Mouse (Mus musculus): ENCODE measurements around the gene Gm266. TPM values are rescaled to one million over a fixed set of nuclear protein-coding genes. Genes with fewer than 3 reads are reported as not detected.

Gm266 gene
- total RNA-seq, 4 experiments from 2014 or later, result 0.27 to 0.34 (median 0.31) TPM; not detected in 1

- peak in 1 of 2 experiments; percentile 61 for DNase-seq (ENCODE audit: low spot score in 2 of 2)
These were observed 30.2 kb downstream of the Gm266 start for GRCm38 (mm10) chr12:111455311-111455846.

GRCm38 (mm10) chr12:111454543-111455280 is 30.9 kb downstream of the Gm266 start:
- no peak for DNase-seq (ENCODE audit: low spot score in 2 of 2)

- no peak for DNase-seq (ENCODE audit: low spot score in 2 of 2)
These were observed 31.6 kb downstream of the Gm266 start for GRCm38 (mm10) chr12:111454021-111454420.

- no peak for DNase-seq (ENCODE audit: low spot score in 2 of 2)
These were observed 34.1 kb downstream of the Gm266 start for GRCm38 (mm10) chr12:111451561-111451960.

- peak; percentile 65 to 78 for DNase-seq (ENCODE audit: low spot score in 2 of 2)
These were observed 35.3 kb downstream of the Gm266 start for GRCm38 (mm10) chr12:111450359-111450758.

GRCm38 (mm10) chr12:111448931-111449705 is 36.5 kb downstream of the Gm266 start:
- DNase-seq (ENCODE audit: low spot score in 2 of 2), result no peak

- DNase-seq (ENCODE audit: low spot score in 2 of 2), result peak in 1 of 2 experiments; percentile 62
These were observed 37.5 kb downstream of the Gm266 start for GRCm38 (mm10) chr12:111447898-111448760.

- DNase-seq (ENCODE audit: low spot score in 2 of 2), result no peak
These were observed 38.3 kb downstream of the Gm266 start for GRCm38 (mm10) chr12:111447350-111447749.

GRCm38 (mm10) chr12:111446745-111447144 is 38.9 kb downstream of the Gm266 start:
- DNase-seq (ENCODE audit: low spot score in 2 of 2), result no peak

- no peak for DNase-seq (ENCODE audit: low spot score in 2 of 2)
These were observed 39.6 kb downstream of the Gm266 start for GRCm38 (mm10) chr12:111445890-111446613.

GRCm38 (mm10) chr12:111445161-111445889 is 40.3 kb downstream of the Gm266 start:
- DNase-seq (ENCODE audit: low spot score in 2 of 2), result no peak

GRCm38 (mm10) chr12:111443921-111444831 is 41.4 kb downstream of the Gm266 start:
- no peak for DNase-seq (ENCODE audit: low spot score in 2 of 2)

- DNase-seq (ENCODE audit: low spot score in 2 of 2), result no peak
These were observed 42.4 kb downstream of the Gm266 start for GRCm38 (mm10) chr12:111443011-111443870.

- peak; percentile 78 to 84 for DNase-seq (ENCODE audit: low spot score in 2 of 2)
These were observed 43.2 kb downstream of the Gm266 start, which contains the start of gene Tnfaip2 for GRCm38 (mm10) chr12:111442309-111443010. Tnfaip2 (plus strand) TSS chr12:111442469.

GRCm38 (mm10) chr12:111441523-111441922 is 44.1 kb downstream of the Gm266 start:
- DNase-seq (ENCODE audit: low spot score in 2 of 2), result no peak

- no peak for DNase-seq (ENCODE audit: low spot score in 2 of 2)
These were observed 44.8 kb downstream of the Gm266 start for GRCm38 (mm10) chr12:111440701-111441373.

- DNase-seq (ENCODE audit: low spot score in 2 of 2), result no peak
These were observed 46.8 kb downstream of the Gm266 start for GRCm38 (mm10) chr12:111438850-111439249.
